Mouse (Mus musculus): ENCODE measurements at regions not wholly inside any gene's neighbourhood (a gene's known extent, or its start where the extent isn't known, plus 50 kb on each side); places are given as distances from the start of the nearest gene placed in this dataset.

- no peak for TF ChIP-seq POLR2A (IDR thresholded peaks at IDR 0.05; ENCODE audit: low read depth, low read length)
- no peak for TF ChIP-seq CTCF (IDR thresholded peaks at IDR 0.05; ENCODE audit: borderline replicate concordance, insufficient read depth, low read length)
These were observed 473.5 kb upstream of the Gm10306 start for GRCm38 (mm10) chr4:94082839-94083238.
